Mouse (Mus musculus) thymus, adult 2 months (tissue): Measurements from ENCODE around the gene Pla2g12b.

Experiments
- CTCF ChIP-seq: fragments of 200-500 bp; IDR thresholded peaks from 2 replicates; pipeline ENCODE4 v1.5.1; 2012; ENCODE audit warnings: mild to moderate bottlenecking, control low read depth, low read length, moderate library complexity, borderline replicate concordance; ENCODE audit not compliant: control insufficient read depth, poor library complexity, insufficient read depth; ENCODE audit errors: extremely low read depth
- POLR2A ChIP-seq: fragments of 200-500 bp; IDR thresholded peaks from 2 replicates; pipeline ENCODE4 v1.6.1; 2012; ENCODE audit warnings: mild to moderate bottlenecking, low read length, control low read depth, moderate library complexity; ENCODE audit not compliant: control insufficient read depth, poor library complexity, insufficient read depth; ENCODE audit errors: extremely low read depth

- TF ChIP-seq CTCF, result no peak
- TF ChIP-seq POLR2A, result no peak
These were observed 63.8 kb downstream of the Pla2g12b start for GRCm38 (mm10) chr10:59467297-59467696.
